Mouse (Mus musculus) right cerebral cortex, postnatal 14 days (tissue): ENCODE data around the gene Abhd10.
A peak's percentile ranks its signal among the peaks of the same experiment; 100 is the strongest.

Source experiments
- DNase-seq: peaks from one replicate; pipeline ENCODE4 v3.0.0; 2022

Gene Abhd10

GRCm38 (mm10) chr16:45742615-45743476, at the start of gene Abhd10:
Gene Abhd10 (minus strand): TSS chr16:45742955.
- peak; percentile 96 for DNase-seq

GRCm38 (mm10) chr16:45791286-45791685, 48.5 kb upstream of the Abhd10 start:
- no peak for DNase-seq

- no peak for DNase-seq
Measured at GRCm38 (mm10) chr16:45789311-45789710, 46.6 kb upstream of the Abhd10 start.

- DNase-seq = no peak
Measured at GRCm38 (mm10) chr16:45787650-45788049, 44.9 kb upstream of the Abhd10 start.

- no peak for DNase-seq
Measured at GRCm38 (mm10) chr16:45786639-45787038, 43.9 kb upstream of the Abhd10 start.

- no peak for DNase-seq
Measured at GRCm38 (mm10) chr16:45780001-45780400, 37.2 kb upstream of the Abhd10 start.

GRCm38 (mm10) chr16:45774813-45775212, 32.1 kb upstream of the Abhd10 start:
- no peak for DNase-seq

- DNase-seq = no peak
Measured at GRCm38 (mm10) chr16:45770914-45771313, 28.2 kb upstream of the Abhd10 start.

- DNase-seq = no peak
Measured at GRCm38 (mm10) chr16:45767853-45768640, 25.3 kb upstream of the Abhd10 start.

GRCm38 (mm10) chr16:45767434-45767833, 24.7 kb upstream of the Abhd10 start:
- DNase-seq = no peak

- DNase-seq = no peak
Measured at GRCm38 (mm10) chr16:45765801-45766494, 23.2 kb upstream of the Abhd10 start.

GRCm38 (mm10) chr16:45765102-45765501, 22.3 kb upstream of the Abhd10 start:
- DNase-seq = no peak

- DNase-seq = no peak
Measured at GRCm38 (mm10) chr16:45762859-45763505, 20.2 kb upstream of the Abhd10 start.

- DNase-seq = no peak
Measured at GRCm38 (mm10) chr16:45761425-45761824, 18.7 kb upstream of the Abhd10 start.

GRCm38 (mm10) chr16:45758726-45759269, 16.0 kb upstream of the Abhd10 start:
- no peak for DNase-seq

GRCm38 (mm10) chr16:45757421-45758078, 14.8 kb upstream of the Abhd10 start:
- DNase-seq = no peak

GRCm38 (mm10) chr16:45756855-45757254, 14.1 kb upstream of the Abhd10 start:
- peak; percentile 19 for DNase-seq

- no peak for DNase-seq
Measured at GRCm38 (mm10) chr16:45743591-45744144, 913 bp upstream of the Abhd10 start.

- DNase-seq = no peak
Measured at GRCm38 (mm10) chr16:45737880-45738279, 4.9 kb downstream of the Abhd10 start.

GRCm38 (mm10) chr16:45736724-45737123, 6.0 kb downstream of the Abhd10 start:
- no peak for DNase-seq

- DNase-seq = no peak
Measured at GRCm38 (mm10) chr16:45729163-45729562, 13.6 kb downstream of the Abhd10 start.

- peak; percentile 50 for DNase-seq
Measured at GRCm38 (mm10) chr16:45724742-45725102, 18.0 kb downstream of the Abhd10 start.
